Mouse (Mus musculus): ENCODE measurements around the gene Olfr975.
"Not testable (repeated sequence)": the region's sequence is repeated elsewhere in the genome, so short reads cannot be mapped to it uniquely, and the experiment has no call there.

Gene Olfr975

GRCm38 (mm10) chr9:39951946-39952345 is at the start of gene Olfr975:
TSS of gene Olfr975 (minus strand) at chr9:39952046.
- in situ Hi-C loops (cut with MseI, MboI), result no loop called here

- in situ Hi-C loops (cut with MseI, MboI), result no loop called here
Observed at GRCm38 (mm10) chr9:39991813-39992212, 40.0 kb upstream of the Olfr975 start, which contains the start of gene Olfr978. TSS of gene Olfr978 (plus strand) at chr9:39992113.

- in situ Hi-C loops (cut with MseI, MboI), result not testable (repeated sequence)
Observed at GRCm38 (mm10) chr9:39976581-39977145, 24.8 kb upstream of the Olfr975 start.

GRCm38 (mm10) chr9:39961033-39961432 is 9.2 kb upstream of the Olfr975 start, which contains the start of gene Olfr976:
TSS of gene Olfr976 (minus strand) at chr9:39961133.
- in situ Hi-C loops (cut with MseI, MboI), result not testable (repeated sequence)

GRCm38 (mm10) chr9:39937201-39937600 is 14.6 kb downstream of the Olfr975 start, which contains the start of gene Olfr974:
TSS of gene Olfr974 (plus strand) at chr9:39937501.
- in situ Hi-C loops (cut with MseI, MboI), result no loop called here

- in situ Hi-C loops (cut with MseI, MboI), result not testable (repeated sequence)
Observed at GRCm38 (mm10) chr9:39928837-39929236, 23.0 kb downstream of the Olfr975 start.

- in situ Hi-C loops (cut with MseI, MboI), result not testable (repeated sequence)
Observed at GRCm38 (mm10) chr9:39927975-39928836, 23.6 kb downstream of the Olfr975 start.

GRCm38 (mm10) chr9:39909939-39910338 is 41.9 kb downstream of the Olfr975 start:
- in situ Hi-C loops (cut with MseI, MboI), result no loop called here

GRCm38 (mm10) chr9:39907036-39907435 is 44.8 kb downstream of the Olfr975 start, which contains the start of gene Olfr229:
TSS of gene Olfr229 (plus strand) at chr9:39907336.
- in situ Hi-C loops (cut with MseI, MboI), result no loop called here

GRCm38 (mm10) chr9:39905106-39905505 is 46.7 kb downstream of the Olfr975 start:
- in situ Hi-C loops (cut with MseI, MboI), result no loop called here

Data from mouse trophoblast stem cell (cell line).